In the genomic region with DNA sequence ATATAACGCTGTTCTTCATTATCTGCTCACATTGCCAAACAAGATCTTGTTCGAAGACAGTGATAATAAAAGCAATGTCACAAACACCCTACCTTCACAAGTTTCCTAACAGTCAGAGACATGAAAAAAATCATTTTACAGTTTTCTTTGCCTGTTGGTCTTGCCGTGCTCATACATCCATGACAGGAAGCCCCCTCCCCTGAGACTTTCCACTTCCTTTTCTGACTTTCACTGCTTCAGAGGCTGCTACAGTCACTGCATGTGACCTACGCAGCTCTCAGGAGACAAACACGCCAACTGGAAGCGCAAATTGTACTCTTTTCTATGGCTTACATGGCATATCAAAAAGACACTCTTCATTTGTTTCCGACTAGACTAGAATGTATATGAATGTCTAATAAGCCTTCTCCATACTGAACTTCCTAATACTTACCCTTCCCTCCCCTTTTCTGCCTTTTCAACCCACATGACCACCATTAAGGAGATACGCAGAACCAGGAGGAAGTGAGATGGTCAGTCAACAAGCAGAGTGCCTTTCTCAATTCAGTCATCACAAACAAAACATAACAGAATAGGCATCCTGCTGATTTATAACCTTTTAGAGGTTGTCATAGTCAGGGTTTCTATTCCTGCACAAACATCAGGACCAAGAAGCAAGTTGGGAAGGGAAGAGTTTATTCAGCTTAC, we compare ENCODE assay signal across 21 mouse cellular contexts. TPM values are rescaled to one million over a fixed set of nuclear protein-coding genes. Genes with fewer than 3 reads are reported as not detected.
DNase-seq lines count a peak whose midpoint lies in the region; ATAC-seq and TF ChIP-seq lines count a peak whose summit lies in the region.
"Had no signal": no experiment of that assay in that cellular context is flagged by ENCODE, and none has a peak within 500 bp of the region (broad histone marks: within the 10 kb centered on the region; RNA-seq: fewer than 3 reads in every experiment).

No protein-coding gene starts in this region.

- H3K27ac ChIP-seq in thymus, adult 2 months (ENCODE audit: control insufficient read depth, insufficient read depth, low read length): no peak overlapping the region
- no peak overlapping the region for H3K27ac ChIP-seq in hindbrain, embryonic 10.5 days
- H3K27ac ChIP-seq: embryonic facial prominence, embryonic 15.5 days; forebrain, embryonic 10.5 days; hindbrain, embryonic 15.5 days; limb, embryonic 13.5 days; liver, embryonic 13.5 days; midbrain, embryonic 15.5 days had no signal

- H3K27me3 ChIP-seq in thymus, adult 2 months (ENCODE audit: control insufficient read depth, insufficient read depth, low read length): no peaks in the 10 kb centered on the region
- H3K27me3 ChIP-seq in hindbrain, embryonic 10.5 days (ENCODE audit: insufficient read depth, poor library complexity, severe bottlenecking): peaks cover 7% of the 10 kb centered on the region; the same call in 1 of the 2 replicates
- H3K27me3 ChIP-seq: embryonic facial prominence, embryonic 15.5 days; hindbrain, embryonic 15.5 days; liver, embryonic 13.5 days; midbrain, embryonic 15.5 days had no signal

- no peaks in the 10 kb centered on the region for H3K9me3 ChIP-seq in hindbrain, embryonic 10.5 days
- H3K9me3 ChIP-seq: embryonic facial prominence, embryonic 15.5 days; forebrain, embryonic 10.5 days; G1E; hindbrain, embryonic 15.5 days; limb, embryonic 13.5 days; liver, embryonic 13.5 days; midbrain, embryonic 15.5 days had no signal

- H3K4me3 ChIP-seq in thymus, adult 2 months (ENCODE audit: control insufficient read depth, insufficient read depth, low read length): no peak overlapping the region
- H3K4me3 ChIP-seq in hindbrain, embryonic 10.5 days: no peak overlapping the region
- H3K4me3 ChIP-seq: embryonic facial prominence, embryonic 15.5 days; forebrain, embryonic 10.5 days; hindbrain, embryonic 15.5 days; limb, embryonic 13.5 days; liver, embryonic 13.5 days; midbrain, embryonic 15.5 days had no signal

- 68% methylated on average over 8 of the region's 8 CpGs for WGBS in thymus, adult 2 months
- 85% methylated on average over 8 of the region's 8 CpGs for WGBS in hindbrain, embryonic 10.5 days

- H3K36me3 ChIP-seq in thymus, adult 2 months (ENCODE audit: control insufficient read depth, insufficient read depth, low read length): no peaks in the 10 kb centered on the region
- no peaks in the 10 kb centered on the region for H3K36me3 ChIP-seq in hindbrain, embryonic 10.5 days
- H3K36me3 ChIP-seq: embryonic facial prominence, embryonic 15.5 days; forebrain, embryonic 10.5 days; hindbrain, embryonic 15.5 days; limb, embryonic 13.5 days; liver, embryonic 13.5 days; midbrain, embryonic 15.5 days had no signal

- peak; percentile 49; the same call in 1 of the 2 replicates for ATAC-seq in common myeloid progenitor, adult 5-6 weeks (replicated peaks; ENCODE audit: low read depth, poor library complexity, severe bottlenecking)
- peak; percentile 81; the same call in 1 of the 2 replicates for ATAC-seq in neutrophil, adult 5-6 weeks (ENCODE audit: extremely low read depth, insufficient number of reproducible peaks, low FRiP score, poor library complexity, severe bottlenecking)
- ATAC-seq: intestine, embryonic 16.5 days; midbrain, embryonic 15.5 days had no signal

- no peak for TF ChIP-seq CTCF in thymus, adult 2 months (IDR thresholded peaks at IDR 0.05; ENCODE audit: borderline replicate concordance, control insufficient read depth, extremely low read depth, insufficient read depth, low read length, poor library complexity)

- peak; percentile 13 for DNase-seq in thymus, adult 2 months
- DNase-seq in thymus, postnatal 4 days: no peak
- DNase-seq in thymus, postnatal 25 days: peak; percentile 22
- no peak for DNase-seq in testis, postnatal 14 days (ENCODE audit: low spot score)
- DNase-seq in hindbrain, embryonic 10.5 days (ENCODE audit: low spot score): no peak
- no peak for DNase-seq in left cerebral cortex, postnatal 4 days
- DNase-seq: cerebellum, adult 11 months; cerebellum, postnatal 14 days; heart, postnatal 10 days; liver, embryonic 13.5 days; lung, embryonic 14.5 days had no signal

- H3K4me1 ChIP-seq in thymus, adult 2 months (replicated peaks; ENCODE audit: control insufficient read depth, insufficient read depth, low read length): no peaks in the 10 kb centered on the region
- H3K4me1 ChIP-seq in hindbrain, embryonic 10.5 days (replicated peaks): no peaks in the 10 kb centered on the region
- H3K4me1 ChIP-seq: embryonic facial prominence, embryonic 15.5 days; forebrain, embryonic 10.5 days; hindbrain, embryonic 15.5 days; limb, embryonic 13.5 days; liver, embryonic 13.5 days; midbrain, embryonic 15.5 days had no signal

- no peak for TF ChIP-seq POLR2A in thymus, adult 2 months (IDR thresholded peaks at IDR 0.05; ENCODE audit: control insufficient read depth, extremely low read depth, insufficient read depth, low read length, poor library complexity)

- intact Hi-C loops in left cerebral cortex, postnatal 4 days (cut with DNase I): no loop called here

RNA-seq across cellular contexts. Expression of a gene that starts 16.7 kb away (rescaled TPM):
- 1.4 and 1.5 TPM in 2 replicates for polyA plus RNA-seq in thymus, adult 2 months (2012; rRNA removed)
- total RNA-seq in common myeloid progenitor, adult 5-6 weeks (2017): 84.5 and 111 TPM in 2 replicates
- 112 and 115 TPM in 2 replicates for total RNA-seq in neutrophil, adult 5-6 weeks (2017)
- polyA plus RNA-seq in hindbrain, embryonic 10.5 days (2016; fragmentation: Nextera tagmentation; extraction: Ambion mirVana): 1.2 and 2.2 TPM in 2 replicates
- under 1 TPM; 0.40 to 0.89 TPM for total RNA-seq in left cerebral cortex, postnatal 4 days (2021)
- polyA plus RNA-seq: C2C12 had no signal

RNA-seq across cellular contexts. Expression of a gene that starts 18.8 kb away (rescaled TPM):
- polyA plus RNA-seq in thymus, adult 2 months (2012; rRNA removed): 157 and 177 TPM in 2 replicates
- total RNA-seq in common myeloid progenitor, adult 5-6 weeks (2017): 6,063 and 10,653 TPM in 2 replicates
- 857 and 908 TPM in 2 replicates for total RNA-seq in neutrophil, adult 5-6 weeks (2017)
- polyA plus RNA-seq in hindbrain, embryonic 10.5 days (2016; fragmentation: Nextera tagmentation; extraction: Ambion mirVana): 271 and 325 TPM in 2 replicates
- 100 to 1,000 TPM; 215 to 223 TPM for total RNA-seq in left cerebral cortex, postnatal 4 days (2021)

RNA-seq across cellular contexts. Expression of a gene that starts 25.0 kb away (rescaled TPM):
- polyA plus RNA-seq in thymus, adult 2 months (2012; rRNA removed): 1.8 TPM in 2 replicates
- 154 and 173 TPM in 2 replicates for total RNA-seq in common myeloid progenitor, adult 5-6 weeks (2017)
- total RNA-seq in neutrophil, adult 5-6 weeks (2017): 15.0 and 17.5 TPM in 2 replicates
- polyA plus RNA-seq in hindbrain, embryonic 10.5 days (2016; fragmentation: Nextera tagmentation; extraction: Ambion mirVana): 70.6 and 100 TPM in 2 replicates
- total RNA-seq in left cerebral cortex, postnatal 4 days (2021): 10 to 100 TPM; 17.4 to 22.7 TPM

RNA-seq across cellular contexts. Expression of a gene that starts 34.2 kb away (rescaled TPM):
- polyA plus RNA-seq in thymus, adult 2 months (2012; rRNA removed): 2.0 TPM in 2 replicates
- 7.4 and 9.5 TPM in 2 replicates for total RNA-seq in common myeloid progenitor, adult 5-6 weeks (2017)
- total RNA-seq in neutrophil, adult 5-6 weeks (2017): 11.0 and 15.0 TPM in 2 replicates
- polyA plus RNA-seq in hindbrain, embryonic 10.5 days (2016; fragmentation: Nextera tagmentation; extraction: Ambion mirVana): 4.9 and 6.2 TPM in 2 replicates
- total RNA-seq in left cerebral cortex, postnatal 4 days (2021): 1 to 10 TPM; 5.6 to 6.7 TPM

RNA-seq across cellular contexts. Expression of a gene that starts 34.3 kb away (rescaled TPM):
- polyA plus RNA-seq in thymus, adult 2 months (2012; rRNA removed): 15.9 and 18.2 TPM in 2 replicates
- total RNA-seq in common myeloid progenitor, adult 5-6 weeks (2017): 169 and 185 TPM in 2 replicates
- 201 and 219 TPM in 2 replicates for total RNA-seq in neutrophil, adult 5-6 weeks (2017)
- 164 and 210 TPM in 2 replicates for polyA plus RNA-seq in hindbrain, embryonic 10.5 days (2016; fragmentation: Nextera tagmentation; extraction: Ambion mirVana)
- 100 to 1,000 TPM; 111 to 112 TPM for total RNA-seq in left cerebral cortex, postnatal 4 days (2021)

Comparison
In these comparisons a context has a peak if more than half of its experiments do, and no peak if none do; other contexts are left out.
1. DNase-seq: peak in thymus, adult 2 months (single experiment) and thymus, postnatal 25 days (single experiment); none in thymus, postnatal 4 days (single experiment), testis, postnatal 14 days (single experiment), hindbrain, embryonic 10.5 days (single experiment) and left cerebral cortex, postnatal 4 days (single experiment).
2. RNA of a gene that starts 16.7 kb away (total RNA-seq): 112 to 115 TPM in neutrophil, adult 5-6 weeks and 84.5 to 111 TPM in common myeloid progenitor, adult 5-6 weeks; 0.40 to 0.89 TPM in left cerebral cortex, postnatal 4 days; every median in the first group is over 10 times any median in the second.